Mouse (Mus musculus): ENCODE measurements around the gene Spock2. TPM values are rescaled to one million over a fixed set of nuclear protein-coding genes. Genes with fewer than 3 reads are reported as not detected.
"Not testable (repeated sequence)": the region's sequence is repeated elsewhere in the genome, so short reads cannot be mapped to it uniquely, and the experiment has no call there.

Gene Spock2
- total and polyA plus RNA-seq, 2 experiments from 2014 or later = 117 to 275 TPM

- no peak overlapping the region for H3K4me2 ChIP-seq (ENCODE audit: low read depth, low read length, poor library complexity, severe bottlenecking)
- H3K27me3 ChIP-seq (ENCODE audit: insufficient read depth, low read length) = no peaks in the 10 kb centered on the region
- no peak overlapping the region for H3K9ac ChIP-seq (replicated peaks; ENCODE audit: low read length, poor library complexity, severe bottlenecking)
- no peak overlapping the region for H3K4me3 ChIP-seq (ENCODE audit: low read depth, low read length)
- peak; percentile 34 for DNase-seq (ENCODE audit: low spot score)
- H3K9me3 ChIP-seq (ENCODE audit: low read length) = no peaks in the 10 kb centered on the region
- H3K4me1 ChIP-seq (ENCODE audit: insufficient read depth, low read length) = no peaks in the 10 kb centered on the region
- H3K36me3 ChIP-seq (ENCODE audit: insufficient read depth, low read length) = no peaks in the 10 kb centered on the region
- no peak overlapping the region for H3K27ac ChIP-seq (ENCODE audit: low read depth, low read length)
- ATAC-seq (ENCODE audit: low FRiP score) = no peak
- TF ChIP-seq CTCF (IDR thresholded peaks at IDR 0.05) = no peak
- 61% methylated on average over 6 of the region's 6 CpGs for WGBS
These were observed 45.2 kb downstream of the Spock2 start for GRCm38 (mm10) chr10:60151107-60151663.

- Histone ChIP-seq H3K4me1 (ENCODE audit: insufficient read depth, low read length) (no peaks in the 10 kb centered on the region), H3K4me3 (ENCODE audit: low read depth, low read length) (no peak overlapping the region), H3K4me2 (ENCODE audit: low read depth, low read length, poor library complexity, severe bottlenecking) (no peak overlapping the region), H3K9ac (replicated peaks; ENCODE audit: low read length, poor library complexity, severe bottlenecking) (no peak overlapping the region), H3K27me3 (ENCODE audit: insufficient read depth, low read length) (no peaks in the 10 kb centered on the region), H3K36me3 (ENCODE audit: insufficient read depth, low read length) (no peaks in the 10 kb centered on the region), H3K27ac (ENCODE audit: low read depth, low read length) (no peak overlapping the region), H3K9me3 (ENCODE audit: low read length) (no peaks in the 10 kb centered on the region)
- TF ChIP-seq CTCF (IDR thresholded peaks at IDR 0.05) = no peak
- ATAC-seq (ENCODE audit: low FRiP score) (no peak), DNase-seq (ENCODE audit: low spot score) (no peak)
These were observed 50.0 kb downstream of the Spock2 start for GRCm38 (mm10) chr10:60156016-60156415.

- Histone ChIP-seq H3K4me2 (ENCODE audit: low read depth, low read length, poor library complexity, severe bottlenecking) (no peak overlapping the region), H3K27ac (ENCODE audit: low read depth, low read length) (no peak overlapping the region), H3K27me3 (ENCODE audit: insufficient read depth, low read length) (no peaks in the 10 kb centered on the region), H3K9ac (replicated peaks; ENCODE audit: low read length, poor library complexity, severe bottlenecking) (no peak overlapping the region), H3K4me1 (ENCODE audit: insufficient read depth, low read length) (no peaks in the 10 kb centered on the region), H3K36me3 (ENCODE audit: insufficient read depth, low read length) (no peaks in the 10 kb centered on the region), H3K4me3 (ENCODE audit: low read depth, low read length) (no peak overlapping the region), H3K9me3 (ENCODE audit: low read length) (no peaks in the 10 kb centered on the region)
- TF ChIP-seq CTCF (IDR thresholded peaks at IDR 0.05) = no peak
- no peak for DNase-seq (ENCODE audit: low spot score)
- ATAC-seq (ENCODE audit: low FRiP score) = no peak
- WGBS = 92% methylated on average over 3 of the region's 3 CpGs
These were observed 52.1 kb downstream of the Spock2 start for GRCm38 (mm10) chr10:60158144-60158543.

- not testable (repeated sequence) for H3K27me3 ChIP-seq (ENCODE audit: insufficient read depth, low read length); H3K4me1 ChIP-seq (ENCODE audit: insufficient read depth, low read length)
- WGBS = 88% methylated on average over 3 of the region's 3 CpGs
These were observed 55.4 kb downstream of the Spock2 start for GRCm38 (mm10) chr10:60161397-60161796.

GRCm38 (mm10) chr10:60162184-60162972 is 56.4 kb downstream of the Spock2 start:
- not testable (repeated sequence) for H3K4me3 ChIP-seq (ENCODE audit: low read depth, low read length); H3K4me2 ChIP-seq (ENCODE audit: low read depth, low read length, poor library complexity, severe bottlenecking); H3K4me1 ChIP-seq (ENCODE audit: insufficient read depth, low read length); H3K9me3 ChIP-seq (ENCODE audit: low read length); ATAC-seq (ENCODE audit: low FRiP score); H3K27ac ChIP-seq (ENCODE audit: low read depth, low read length); DNase-seq (ENCODE audit: low spot score); H3K36me3 ChIP-seq (ENCODE audit: insufficient read depth, low read length); H3K27me3 ChIP-seq (ENCODE audit: insufficient read depth, low read length); H3K9ac ChIP-seq (replicated peaks; ENCODE audit: low read length, poor library complexity, severe bottlenecking)
- WGBS = 85% methylated on average over 8 of the region's 8 CpGs

More at GRCm38 (mm10) chr10:60161397-60161796, 55.4 kb downstream of the Spock2 start:
- ATAC-seq (ENCODE audit: low FRiP score); H3K36me3 ChIP-seq (ENCODE audit: insufficient read depth, low read length); H3K9ac ChIP-seq (replicated peaks; ENCODE audit: low read length, poor library complexity, severe bottlenecking); H3K4me2 ChIP-seq (ENCODE audit: low read depth, low read length, poor library complexity, severe bottlenecking); H3K27ac ChIP-seq (ENCODE audit: low read depth, low read length); H3K9me3 ChIP-seq (ENCODE audit: low read length); DNase-seq (ENCODE audit: low spot score); H3K4me3 ChIP-seq (ENCODE audit: low read depth, low read length): not testable (repeated sequence)

DNA sequence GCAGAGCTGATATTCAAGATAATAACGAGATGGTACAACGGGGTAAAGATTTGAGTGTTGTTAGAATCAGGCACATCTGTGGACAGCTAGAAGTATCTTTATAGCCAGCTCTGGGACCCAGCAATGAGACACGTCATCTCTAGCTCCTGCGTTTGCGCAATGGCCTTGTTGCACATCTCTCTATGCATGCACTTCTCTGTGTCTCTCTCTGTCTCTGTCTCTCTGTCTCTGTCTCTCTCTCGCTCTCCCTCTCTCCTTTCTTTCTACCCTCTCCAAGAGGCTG is 56.9 kb downstream of the Spock2 start:
- no peak overlapping the region for H3K4me2 ChIP-seq (ENCODE audit: low read depth, low read length, poor library complexity, severe bottlenecking)
- WGBS = 92% methylated on average over 6 of the region's 6 CpGs
- no peaks in the 10 kb centered on the region for H3K4me1 ChIP-seq (ENCODE audit: insufficient read depth, low read length)
- no peaks in the 10 kb centered on the region for H3K9me3 ChIP-seq (ENCODE audit: low read length)
- DNase-seq (ENCODE audit: low spot score) = no peak
- no peaks in the 10 kb centered on the region for H3K27me3 ChIP-seq (ENCODE audit: insufficient read depth, low read length)
- no peak for TF ChIP-seq CTCF (IDR thresholded peaks at IDR 0.05)
- no peak overlapping the region for H3K27ac ChIP-seq (ENCODE audit: low read depth, low read length)
- H3K36me3 ChIP-seq (ENCODE audit: insufficient read depth, low read length) = no peaks in the 10 kb centered on the region
- no peak for ATAC-seq (ENCODE audit: low FRiP score)
- no peak overlapping the region for H3K4me3 ChIP-seq (ENCODE audit: low read depth, low read length)
- H3K9ac ChIP-seq (replicated peaks; ENCODE audit: low read length, poor library complexity, severe bottlenecking) = no peak overlapping the region

Data from midbrain, postnatal 0 days (tissue).